In the genomic region with DNA sequence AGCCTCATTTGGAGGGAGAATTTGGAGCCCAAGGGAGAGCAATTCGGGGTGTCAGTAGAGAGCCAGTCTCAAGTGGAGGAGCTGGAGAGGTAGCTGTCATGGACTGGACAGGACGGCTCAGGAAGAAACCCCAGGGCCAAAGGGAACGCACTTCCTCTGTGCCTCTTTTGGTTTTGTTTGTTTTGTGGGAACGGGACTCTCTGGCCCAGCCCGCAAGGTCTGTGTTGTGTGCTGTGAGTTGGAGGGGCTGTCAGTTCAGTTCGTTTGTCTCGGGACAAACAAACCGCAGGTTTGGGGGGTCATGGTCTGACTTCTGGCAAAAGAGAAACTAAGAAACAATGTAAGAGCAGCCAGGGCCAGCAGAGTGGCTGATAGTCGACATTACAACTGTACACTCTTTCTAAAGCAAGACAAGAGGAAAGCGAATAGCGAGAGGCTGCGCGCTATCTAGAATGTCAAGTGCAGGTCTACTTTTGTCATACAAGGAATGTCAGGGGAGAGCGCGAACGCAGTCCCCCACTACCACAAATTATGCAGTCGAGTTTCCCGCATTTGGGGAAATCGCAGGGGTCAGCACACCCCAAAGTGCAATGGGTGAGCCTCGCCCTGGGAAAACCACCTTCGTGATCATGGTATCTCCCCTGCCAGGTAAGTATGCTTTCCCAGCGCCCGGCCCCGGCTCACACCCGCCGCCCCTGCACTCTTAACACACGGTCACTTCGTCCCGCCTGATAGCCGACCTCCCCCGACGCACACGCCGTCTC, we compare ENCODE assay signal across 1 mouse cellular context.
TF ChIP-seq lines count a peak whose summit lies in the region.

No protein-coding gene starts in this region.

TF ChIP-seq in MEL, 35 proteins besides CTCF, POLR2A, EP300 and RAD21:
- TF ChIP-seq ETS1 (IDR thresholded peaks at IDR 0.05; ENCODE audit: low read depth, low read length) (peak; percentile 22; the same call in 1 of the 2 replicates), SIN3A (IDR thresholded peaks at IDR 0.05; ENCODE audit: low read length) (0 out of 2 replicates have a peak, but pooled peaks have one; percentile 24), NELFE (IDR thresholded peaks at IDR 0.05; ENCODE audit: low read depth, low read length) (peak; percentile 6; the same call in 1 of the 2 replicates)
